8 mouse cellular contexts compared by ENCODE assay signal in genomic region chr3:104675258-104675851, GRCm38 (mm10). TPM values are rescaled to one million over a fixed set of nuclear protein-coding genes. Genes with fewer than 3 reads are reported as not detected.
DNase-seq lines count a peak whose midpoint lies in the region; ATAC-seq and TF ChIP-seq lines count a peak whose summit lies in the region.

No protein-coding gene starts in this region.

- WGBS in embryonic facial prominence, embryonic 13.5 days = 3% methylated on average over 23 of the region's 23 CpGs
- WGBS in liver, adult 2 months = 3% methylated on average over 23 of the region's 23 CpGs

- no peaks in the 10 kb centered on the region for H3K9me3 ChIP-seq in embryonic facial prominence, embryonic 13.5 days

- H3K4me1 ChIP-seq in embryonic facial prominence, embryonic 13.5 days = peaks cover 29% of the 10 kb centered on the region
- H3K4me1 ChIP-seq in liver, adult 2 months (ENCODE audit: control insufficient read depth, insufficient read depth, low read length) = peaks cover 16% of the 10 kb centered on the region

- peak overlapping the region; percentile 78 for H3K4me2 ChIP-seq in embryonic facial prominence, embryonic 13.5 days
- H3K4me2 ChIP-seq in myocyte (ENCODE audit: low read depth) = peak overlapping the region; percentile 96

- peak; percentile 94 for TF ChIP-seq CTCF in liver, adult 2 months (IDR thresholded peaks at IDR 0.05; ENCODE audit: low read depth, low read length)

- no peak overlapping the region for H3K27ac ChIP-seq in embryonic facial prominence, embryonic 13.5 days
- no peak overlapping the region for H3K27ac ChIP-seq in liver, adult 2 months (replicated peaks; ENCODE audit: insufficient read depth, low read depth, low read length)

- no peaks in the 10 kb centered on the region for H3K79me2 ChIP-seq in liver, adult 2 months (ENCODE audit: control insufficient read depth, insufficient read depth, low read length)
- H3K79me2 ChIP-seq in myocyte (ENCODE audit: control insufficient read depth, insufficient read depth) = no peaks in the 10 kb centered on the region

- peak overlapping the region; percentile 43 for H3K4me3 ChIP-seq in embryonic facial prominence, embryonic 13.5 days
- H3K4me3 ChIP-seq in liver, adult 2 months (ENCODE audit: insufficient read depth, low read depth, low read length) = peak overlapping the region; percentile 49
- H3K4me3 ChIP-seq in myocyte = peak overlapping the region; percentile 15

- no peaks in the 10 kb centered on the region for H3K27me3 ChIP-seq in embryonic facial prominence, embryonic 13.5 days
- H3K27me3 ChIP-seq in liver, adult 2 months (ENCODE audit: control insufficient read depth, insufficient read depth, low read length) = no peaks in the 10 kb centered on the region
- H3K27me3 ChIP-seq in myocyte (ENCODE audit: control insufficient read depth, insufficient read depth, insufficient read length) = no peaks in the 10 kb centered on the region

- ATAC-seq in embryonic facial prominence, embryonic 13.5 days (ENCODE audit: insufficient number of reproducible peaks, insufficient read depth, low FRiP score, low TSS enrichment, low read depth) = peak; percentile 66

- peak overlapping the region; percentile 64 for H3K9ac ChIP-seq in embryonic facial prominence, embryonic 13.5 days
- peak overlapping the region; percentile 46; the same call in 1 of the 2 replicates for H3K9ac ChIP-seq in liver, adult 2 months (ENCODE audit: low read depth, low read length)

- no peaks in the 10 kb centered on the region for H3K36me3 ChIP-seq in embryonic facial prominence, embryonic 13.5 days
- H3K36me3 ChIP-seq in liver, adult 2 months (ENCODE audit: control insufficient read depth, insufficient read depth, low read length) = no peaks in the 10 kb centered on the region
- no peaks in the 10 kb centered on the region for H3K36me3 ChIP-seq in myocyte (ENCODE audit: control insufficient read depth, insufficient read depth)

- DNase-seq in A20 (ENCODE audit: low read depth, low spot score) = peak; percentile 50
- DNase-seq in adrenal gland, postnatal 36 days = peak; percentile 73 to 87
- peak; percentile 76 to 81 for DNase-seq in heart, adult 9 months (ENCODE audit: low spot score in 2 of 2)
- DNase-seq in kidney, adult 9 months = peak; percentile 87
- peak; percentile 40 for DNase-seq in liver, adult 2 months (ENCODE audit: extremely low read depth, low read depth, low spot score)
- peak; percentile 68 to 70 for DNase-seq in spleen, postnatal 36 days (ENCODE audit: low spot score in 2 of 2)

- no peak for TF ChIP-seq POLR2A in liver, adult 2 months (IDR thresholded peaks at IDR 0.05; ENCODE audit: extremely low read depth, insufficient read depth, low read length)
- TF ChIP-seq POLR2A in myocyte (IDR thresholded peaks at IDR 0.05; ENCODE audit: insufficient read length, low read depth) = no peak

- H3ac ChIP-seq in myocyte (ENCODE audit: control insufficient read depth, insufficient read length) = no peak overlapping the region

TF ChIP-seq in myocyte, 11 proteins besides CTCF, POLR2A, EP300 and RAD21:
- no peak for TF ChIP-seq REST (IDR thresholded peaks at IDR 0.05; ENCODE audit: insufficient read depth, insufficient read length)
- TF ChIP-seq E2F4 (IDR thresholded peaks at IDR 0.05; ENCODE audit: insufficient read depth) = no peak
- no peak for TF ChIP-seq MAX (IDR thresholded peaks at IDR 0.05; ENCODE audit: low read depth)
- TF ChIP-seq POLR2AphosphoS2 (IDR thresholded peaks at IDR 0.05; ENCODE audit: insufficient read length, low read depth) = no peak
- no peak for TF ChIP-seq USF1 (IDR thresholded peaks at IDR 0.05; ENCODE audit: low read depth)
- TF ChIP-seq CEBPB (IDR thresholded peaks at IDR 0.05; ENCODE audit: insufficient read depth, poor library complexity, severe bottlenecking) = no peak
- TF ChIP-seq MYOD1 (IDR thresholded peaks at IDR 0.05; ENCODE audit: control insufficient read depth in 1 of 3, insufficient read length in 2 of 3, low read depth in 2 of 3) = peak in 1 of 3 experiments; percentile 83
- TF ChIP-seq MYOG (IDR thresholded peaks at IDR 0.05; ENCODE audit: control insufficient read depth in 1 of 3, insufficient read depth in 1 of 3, insufficient read length in 2 of 3, low read depth in 2 of 3) = peak in 2 of 3 experiments; percentile 8 to 71
- TF ChIP-seq TCF12 (IDR thresholded peaks at IDR 0.05; ENCODE audit: insufficient read depth, poor library complexity, severe bottlenecking) = peak; percentile 43
- peak; percentile 20 for TF ChIP-seq TCF3 (IDR thresholded peaks at IDR 0.05; ENCODE audit: insufficient read length, low read depth)
- TF ChIP-seq SRF (IDR thresholded peaks at IDR 0.05; ENCODE audit: control insufficient read depth, insufficient read length, low read depth) = no peak

RNA-seq across cellular contexts. Expression of gene Slc16a1, which starts 36.9 kb away (rescaled TPM):
- total RNA-seq in adrenal gland, postnatal 36 days (2021) = 10 to 100 TPM; 34.4 to 62.7 TPM
- 29.6 and 33.6 TPM in 2 replicates for polyA plus RNA-seq in embryonic facial prominence, embryonic 13.5 days (2015; fragmentation: Nextera tagmentation; extraction: Ambion mirVana)
- total RNA-seq in liver, adult 2 months (2014; rRNA removed) = 34.2 and 41.3 TPM in 2 replicates
- 30.8 and 35.4 TPM in 2 replicates for polyA plus RNA-seq in liver, adult 2 months (2012; rRNA removed)
- polyA plus RNA-seq in myocyte (2012; fragmentation: generic; extraction: Trizol) = 24.7 TPM
